Mouse (Mus musculus) CH12.LX (cell line): ENCODE results near the gene Ccdc167.

ENCODE experiments used
- EP300 ChIP-seq: IDR thresholded peaks from 2 replicates; pipeline ENCODE4 v1.6.1; 2011; ENCODE audit warnings: low read length, improper control_type of control experiment
- NELFE ChIP-seq: IDR thresholded peaks from 2 replicates; pipeline ENCODE4 v1.6.1; 2011; ENCODE audit warnings: low read depth, low read length, improper control_type of control experiment
- NRF1 ChIP-seq: IDR thresholded peaks from 2 replicates; pipeline ENCODE4 v1.6.1; 2014; ENCODE audit warnings: low read depth, mild to moderate bottlenecking, inconsistent platforms, low read length, improper control_type of control experiment, moderate library complexity
- POLR2A ChIP-seq: IDR thresholded peaks from 2 replicates; pipeline ENCODE4 v1.6.1; 2011; ENCODE audit warnings: low read depth, mild to moderate bottlenecking, improper control_type of control experiment, low read length

- no peak for TF ChIP-seq EP300
- TF ChIP-seq NRF1 = no peak
- no peak for TF ChIP-seq NELFE
- no peak for TF ChIP-seq POLR2A
Measured at GRCm38 (mm10) chr17:29683127-29683526, 33.7 kb downstream of the Ccdc167 start.
